Mouse (Mus musculus): ENCODE measurements at regions not wholly inside any gene's neighbourhood (a gene's known extent, or its start where the extent isn't known, plus 50 kb on each side); places are given as distances from the start of the nearest gene placed in this dataset.

DNA sequence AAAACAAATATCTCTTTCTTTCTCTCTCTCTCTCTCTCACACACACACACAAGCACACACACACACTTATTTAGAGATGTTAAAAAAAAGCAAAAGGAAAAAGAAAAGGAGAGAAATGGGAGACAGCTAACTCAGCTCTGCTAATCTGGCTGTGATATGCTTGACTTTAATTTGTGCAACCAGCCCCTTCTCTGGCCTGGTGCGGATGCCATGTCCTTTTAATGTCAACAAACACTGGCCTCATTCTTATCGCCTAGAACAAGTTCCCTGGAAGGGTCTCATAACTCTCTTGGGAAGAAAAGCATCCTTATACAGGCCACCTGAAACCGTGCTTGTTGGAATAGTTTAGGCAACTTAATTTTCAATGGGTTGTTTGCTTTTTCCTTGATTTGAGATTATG, 368.7 kb downstream of the Mctp2 start:
- no peak overlapping the region for H3K27ac ChIP-seq
- no peaks in the 10 kb centered on the region for H3K36me3 ChIP-seq
- H3K4me2 ChIP-seq (replicated peaks) = no peak overlapping the region
- WGBS = 58% methylated on average over 3 of the region's 3 CpGs
- no peaks in the 10 kb centered on the region for H3K27me3 ChIP-seq
- peaks cover 6% of the 10 kb centered on the region for H3K4me1 ChIP-seq
- no peak overlapping the region for H3K4me3 ChIP-seq
- H3K9ac ChIP-seq = no peak overlapping the region
- H3K9me3 ChIP-seq (replicated peaks) = no peaks in the 10 kb centered on the region
- no peak for ATAC-seq (ENCODE audit: low FRiP score)

DNA sequence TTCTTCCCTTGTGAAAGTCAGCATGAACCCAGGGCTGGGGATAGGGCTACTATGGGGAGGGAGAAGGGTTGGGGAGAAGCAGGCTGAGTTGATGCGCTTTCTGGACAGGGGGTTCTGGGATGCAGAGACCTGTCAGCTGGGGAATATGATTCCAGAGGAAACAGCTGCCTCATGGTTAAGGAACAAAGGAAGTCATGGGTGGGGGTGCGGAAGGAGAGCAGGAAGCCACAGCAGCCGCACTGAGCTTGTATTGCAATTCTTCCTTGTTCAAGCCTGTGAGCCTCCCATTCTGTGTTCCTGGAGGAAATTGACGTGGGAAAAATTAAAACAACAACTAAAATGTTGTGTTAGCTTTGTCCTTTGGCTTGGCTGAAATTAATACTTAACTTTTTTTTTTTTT, 369.7 kb downstream of the Mctp2 start:
- Histone ChIP-seq H3K9me3 (replicated peaks) (no peaks in the 10 kb centered on the region), H3K36me3 (no peaks in the 10 kb centered on the region), H3K4me3 (no peak overlapping the region), H3K4me2 (replicated peaks) (no peak overlapping the region), H3K9ac (no peak overlapping the region), H3K27me3 (no peaks in the 10 kb centered on the region), H3K4me1 (peaks cover 2% of the 10 kb centered on the region; the same call in 1 of the 2 replicates), H3K27ac (no peak overlapping the region)
- 69% methylated on average over 4 of the region's 4 CpGs for WGBS
- no peak for ATAC-seq (ENCODE audit: low FRiP score)

All from hindbrain, embryonic 12.5 days (tissue).